In genomic region chr12:118846649-118847321, GRCm38 (mm10) we compare ENCODE assay signal across 8 mouse cellular contexts. TPM values are rescaled to one million over a fixed set of nuclear protein-coding genes. Genes with fewer than 3 reads are reported as not detected.
DNase-seq lines count a peak whose midpoint lies in the region; ATAC-seq and TF ChIP-seq lines count a peak whose summit lies in the region.

No protein-coding gene starts in this region.

- peak overlapping the region; percentile 31; the same call in 1 of the 2 replicates for H3K9ac ChIP-seq in hindbrain, embryonic 14.5 days
- no peak overlapping the region for H3K9ac ChIP-seq in stomach, embryonic 14.5 days (replicated peaks; ENCODE audit: low read depth, low read length)

- H3K9me3 ChIP-seq in hindbrain, embryonic 14.5 days (ENCODE audit: control insufficient read depth, low read length): no peaks in the 10 kb centered on the region
- H3K9me3 ChIP-seq in stomach, embryonic 14.5 days (ENCODE audit: control insufficient read depth, low read depth, low read length): no peaks in the 10 kb centered on the region

- no peak overlapping the region for H3K27ac ChIP-seq in gastrocnemius, adult 2 months
- 0 out of 2 replicates have a peak overlapping the region, but pooled peaks have one; percentile 11 for H3K27ac ChIP-seq in hindbrain, embryonic 14.5 days
- H3K27ac ChIP-seq in stomach, embryonic 14.5 days (ENCODE audit: low read length): no peak overlapping the region

- DNase-seq in gastrocnemius, adult 2 months: peak; percentile 34
- DNase-seq in gastrocnemius, postnatal 10 days: no peak
- peak; percentile 49 for DNase-seq in CD4-positive helper T cell, adult 2 months (ENCODE audit: low read depth, low spot score)
- DNase-seq in embryo, embryonic 10.5 days (ENCODE audit: low spot score): peak; percentile 86
- DNase-seq in hindbrain, embryonic 14.5 days (ENCODE audit: low spot score): no peak
- DNase-seq in lung, postnatal 10 days: peak; percentile 21
- no peak for DNase-seq in ovary, postnatal 14 days (ENCODE audit: low spot score)

- intact Hi-C loops in gastrocnemius, adult 2 months (cut with DNase I): no loop called here

- H3K4me3 ChIP-seq in gastrocnemius, adult 2 months: peak overlapping the region; percentile 67
- peak overlapping the region; percentile 40 for H3K4me3 ChIP-seq in hindbrain, embryonic 14.5 days (replicated peaks; ENCODE audit: low read length)
- peak overlapping the region; percentile 35 for H3K4me3 ChIP-seq in stomach, embryonic 14.5 days (ENCODE audit: low read depth, low read length)

- no peaks in the 10 kb centered on the region for H3K36me3 ChIP-seq in hindbrain, embryonic 14.5 days (replicated peaks; ENCODE audit: control insufficient read depth, insufficient read depth)
- no peaks in the 10 kb centered on the region for H3K36me3 ChIP-seq in stomach, embryonic 14.5 days (ENCODE audit: control insufficient read depth, insufficient read depth, low read length)

- H3K4me1 ChIP-seq in hindbrain, embryonic 14.5 days (replicated peaks; ENCODE audit: control insufficient read depth, insufficient read depth, low read length): peaks cover 9% of the 10 kb centered on the region
- H3K4me1 ChIP-seq in stomach, embryonic 14.5 days (ENCODE audit: control insufficient read depth, insufficient read depth, low read length): 0 out of 2 replicates have a peak, but pooled peaks cover 6% of the 10 kb centered on the region

- ATAC-seq in hindbrain, embryonic 14.5 days (ENCODE audit: low FRiP score): peak; percentile 54; the same call in 1 of the 2 replicates
- 0 out of 2 replicates have a peak, but pooled peaks have one; percentile 26 for ATAC-seq in stomach, embryonic 14.5 days (ENCODE audit: insufficient number of reproducible peaks, insufficient read depth, low FRiP score, low read depth)

- WGBS in hindbrain, embryonic 14.5 days: under 1% methylated on average over 59 of the region's 59 CpGs
- WGBS in stomach, embryonic 14.5 days: under 1% methylated on average over 59 of the region's 59 CpGs

- peak overlapping the region; percentile 53 for H3K4me2 ChIP-seq in hindbrain, embryonic 14.5 days (replicated peaks)
- peak overlapping the region; percentile 64 for H3K4me2 ChIP-seq in stomach, embryonic 14.5 days (replicated peaks; ENCODE audit: low read depth, low read length)

- no peak for TF ChIP-seq CTCF in gastrocnemius, adult 2 months (IDR thresholded peaks at IDR 0.05)

- H3K27me3 ChIP-seq in hindbrain, embryonic 14.5 days (ENCODE audit: control insufficient read depth, insufficient read depth, low read length): peaks cover 96% of the 10 kb centered on the region
- peaks cover 64% of the 10 kb centered on the region for H3K27me3 ChIP-seq in stomach, embryonic 14.5 days (ENCODE audit: control insufficient read depth, insufficient read depth, low read length)

RNA-seq across cellular contexts. Expression of gene Sp8, which starts 0.7 kb away (rescaled TPM):
- not detected for total RNA-seq in gastrocnemius, adult 2 months (2021)
- under 1 TPM in 1 of 2 experiments, not detected in 1; 0.09 TPM for total RNA-seq in gastrocnemius, postnatal 10 days (2021)
- 3.3 TPM in 2 replicates for polyA plus RNA-seq in hindbrain, embryonic 14.5 days (2014; fragmentation: Nextera tagmentation; extraction: Ambion mirVana)
- polyA plus RNA-seq in stomach, embryonic 14.5 days (2014; fragmentation: Nextera tagmentation; extraction: Ambion mirVana): not detected in 2 replicates

Comparison
In these comparisons a context has a peak if more than half of its experiments do, and no peak if none do; other contexts are left out.
1. DNase-seq: peak in gastrocnemius, adult 2 months (single experiment), CD4-positive helper T cell, adult 2 months (single experiment), embryo, embryonic 10.5 days (single experiment) and lung, postnatal 10 days (single experiment); none in gastrocnemius, postnatal 10 days (single experiment), hindbrain, embryonic 14.5 days (single experiment) and ovary, postnatal 14 days (single experiment).
2. Peak in every context shown above with its lines, with median percentiles within 50 percentile points of each other: H3K4me3 ChIP-seq.